Mouse (Mus musculus) gastrocnemius, postnatal 10 days (tissue): ENCODE data around the gene Iqgap2. TPM values are rescaled to one million over a fixed set of nuclear protein-coding genes. Genes with fewer than 3 reads are reported as not detected.

Source experiments
- DNase-seq: peaks from one replicate; pipeline ENCODE4 v3.0.0; 2021; ENCODE audit warnings: mixed read lengths
- long read RNA-seq, 2 experiments: library from polyadenylated mRNA; stranded (forward); transcript quantifications; one replicate each; pipeline ENCODE4 v2.0.0; 2021
- total RNA-seq, 2 experiments: library from RNA; stranded (reverse); gene quantifications; 2 replicates each; pipeline ENCODE4 v1.2.3; 2021

Gene Iqgap2
- total RNA-seq = 1 to 10 TPM; 3.8 to 4.9 TPM
- long read RNA-seq, experiment 1, full-length matches to known transcripts = 4 of 6 reads
- long read RNA-seq, experiment 1, partial matches to known transcripts = 2 of 6 reads
- long read RNA-seq, experiment 1, other reads (novel, unspliced or antisense) = 0 of 6 reads
- long read RNA-seq, experiment 2, partial matches to known transcripts = 1 of 2 reads
- long read RNA-seq, experiment 2, other reads (novel, unspliced or antisense) = 1 of 2 reads

DNA sequence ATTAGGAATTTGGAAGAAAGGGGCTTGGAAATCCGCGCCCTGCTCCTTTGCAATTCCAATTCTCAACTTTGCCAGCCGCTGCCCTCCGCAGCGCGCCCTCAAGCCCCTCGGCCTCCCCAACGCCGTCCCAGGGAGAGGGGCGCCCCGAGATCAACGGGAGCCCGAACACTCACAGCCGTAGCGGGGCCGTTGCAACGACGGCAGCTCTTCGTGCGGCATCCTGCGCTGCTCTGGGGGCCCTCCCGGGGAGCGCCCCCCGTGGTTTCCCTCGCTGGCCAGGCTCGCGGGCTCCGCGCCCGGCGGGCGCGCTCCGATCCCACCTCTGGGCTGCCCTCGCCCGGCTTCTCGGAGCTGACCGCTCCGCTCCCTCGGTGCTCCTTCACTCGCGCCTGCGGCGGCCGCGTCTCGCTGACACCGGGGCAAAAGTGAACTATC lies at the start of gene Iqgap2:
TSS of gene Iqgap2 (minus strand) at position 432 of the 435 bp plus-strand sequence.
- no peak for DNase-seq

DNA sequence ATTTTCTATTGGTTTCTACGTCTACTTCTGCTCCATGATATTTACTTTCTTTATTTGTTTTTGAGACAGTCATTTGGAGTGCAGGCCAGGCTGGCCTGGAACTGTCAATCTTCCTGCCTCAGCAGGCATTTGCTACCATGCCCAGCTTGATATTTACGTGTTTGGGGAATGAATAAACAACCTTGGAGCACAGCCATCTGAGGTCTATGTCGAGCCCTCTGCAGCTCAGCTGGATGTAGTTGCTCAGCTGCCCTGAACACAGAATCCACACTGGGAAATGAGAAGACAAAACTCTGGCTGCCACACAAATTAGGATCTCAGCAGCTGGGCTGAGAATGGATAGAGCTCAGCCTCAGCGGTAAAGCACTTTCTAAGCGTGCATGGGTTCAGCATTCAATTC lies 49.1 kb upstream of the Iqgap2 start:
- no peak for DNase-seq

DNA sequence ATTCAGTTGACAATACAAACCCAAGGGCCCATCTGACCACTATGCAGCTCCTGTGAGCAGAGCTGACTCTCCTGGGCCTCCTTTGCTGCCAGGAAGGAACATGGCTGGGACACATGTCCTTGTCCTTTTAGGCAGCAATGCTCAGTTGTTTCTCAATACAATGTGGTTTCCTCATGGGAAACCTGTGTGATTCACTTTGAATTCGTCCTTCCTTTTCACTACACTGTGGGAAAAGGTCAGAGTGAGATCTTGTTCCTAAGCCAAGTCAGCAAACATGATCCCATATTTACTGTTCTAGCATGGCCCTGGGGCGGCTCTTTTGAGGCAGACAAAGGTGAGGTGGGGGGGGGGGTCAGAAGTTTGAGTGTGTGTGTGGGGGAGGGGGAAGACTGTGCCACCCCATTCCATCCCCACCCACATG lies 32.5 kb upstream of the Iqgap2 start:
- DNase-seq = no peak

DNA sequence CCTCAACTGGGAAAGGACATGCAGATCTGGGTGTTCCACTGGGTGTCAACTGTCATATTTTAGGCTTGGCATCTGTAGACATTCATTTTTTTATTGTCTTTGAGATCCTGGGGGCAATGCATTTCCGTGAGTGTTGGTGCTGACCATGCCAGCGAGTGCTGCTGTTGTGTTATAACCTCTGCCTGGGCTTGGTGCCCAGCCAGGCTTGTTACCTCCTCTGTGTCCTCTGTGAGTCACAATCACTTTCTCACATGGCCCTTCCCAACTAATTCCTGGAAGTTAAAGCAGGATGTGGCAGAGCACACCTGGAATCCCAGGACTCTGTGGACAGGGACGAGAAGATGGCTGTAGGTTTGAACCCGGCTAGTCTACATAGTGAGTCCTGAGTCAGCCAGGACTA lies 30.9 kb upstream of the Iqgap2 start:
- DNase-seq = no peak

DNA sequence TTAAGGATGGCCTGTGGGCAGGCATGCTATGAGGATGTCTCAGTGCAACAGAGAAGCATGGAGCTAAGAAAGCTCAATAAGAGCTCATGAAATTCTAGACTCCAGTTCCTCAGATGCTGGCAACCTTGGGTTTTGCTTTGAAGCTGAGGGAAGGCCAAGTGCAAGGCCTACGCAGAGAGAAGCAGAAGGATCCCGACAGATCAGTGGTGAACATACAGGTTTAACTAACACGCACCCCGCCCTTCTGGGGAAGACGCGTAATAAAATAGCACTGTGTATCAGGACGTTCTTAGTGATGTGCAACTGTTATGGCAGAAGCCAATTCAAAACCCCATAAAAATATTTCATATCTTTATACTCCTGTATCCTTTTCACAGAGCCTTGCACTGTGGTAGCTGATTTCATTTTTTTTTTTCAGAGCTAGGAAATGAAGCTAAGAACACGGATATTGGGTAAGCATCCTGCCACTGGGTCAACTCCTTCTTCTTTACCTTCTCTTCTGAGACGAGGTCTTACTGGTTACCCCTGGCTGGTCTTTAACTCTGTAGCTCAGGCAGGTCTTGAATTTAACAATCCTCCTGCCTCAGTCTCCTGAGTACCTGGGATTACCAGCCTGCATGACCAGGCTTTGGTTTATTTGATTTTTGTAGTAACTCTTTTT lies 27.0 kb upstream of the Iqgap2 start:
- no peak for DNase-seq

DNA sequence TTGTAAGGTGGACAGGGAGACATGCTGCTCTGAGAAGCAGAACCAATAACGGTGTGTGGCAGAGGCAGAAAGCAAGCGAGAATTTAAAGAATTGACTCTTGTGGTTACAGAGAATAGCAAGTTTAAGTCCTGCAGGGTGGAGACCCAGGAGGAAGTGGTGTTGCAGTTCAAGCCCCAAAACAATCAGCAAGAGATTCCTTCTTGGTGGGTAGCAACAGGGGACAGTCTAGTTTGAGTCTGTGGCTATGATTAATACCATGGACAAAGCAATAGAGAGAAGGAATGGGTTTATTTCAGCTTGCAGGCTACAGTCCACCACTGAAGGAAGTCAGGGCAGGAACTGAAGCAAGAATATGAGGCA lies 21.3 kb upstream of the Iqgap2 start:
- DNase-seq = no peak

DNA sequence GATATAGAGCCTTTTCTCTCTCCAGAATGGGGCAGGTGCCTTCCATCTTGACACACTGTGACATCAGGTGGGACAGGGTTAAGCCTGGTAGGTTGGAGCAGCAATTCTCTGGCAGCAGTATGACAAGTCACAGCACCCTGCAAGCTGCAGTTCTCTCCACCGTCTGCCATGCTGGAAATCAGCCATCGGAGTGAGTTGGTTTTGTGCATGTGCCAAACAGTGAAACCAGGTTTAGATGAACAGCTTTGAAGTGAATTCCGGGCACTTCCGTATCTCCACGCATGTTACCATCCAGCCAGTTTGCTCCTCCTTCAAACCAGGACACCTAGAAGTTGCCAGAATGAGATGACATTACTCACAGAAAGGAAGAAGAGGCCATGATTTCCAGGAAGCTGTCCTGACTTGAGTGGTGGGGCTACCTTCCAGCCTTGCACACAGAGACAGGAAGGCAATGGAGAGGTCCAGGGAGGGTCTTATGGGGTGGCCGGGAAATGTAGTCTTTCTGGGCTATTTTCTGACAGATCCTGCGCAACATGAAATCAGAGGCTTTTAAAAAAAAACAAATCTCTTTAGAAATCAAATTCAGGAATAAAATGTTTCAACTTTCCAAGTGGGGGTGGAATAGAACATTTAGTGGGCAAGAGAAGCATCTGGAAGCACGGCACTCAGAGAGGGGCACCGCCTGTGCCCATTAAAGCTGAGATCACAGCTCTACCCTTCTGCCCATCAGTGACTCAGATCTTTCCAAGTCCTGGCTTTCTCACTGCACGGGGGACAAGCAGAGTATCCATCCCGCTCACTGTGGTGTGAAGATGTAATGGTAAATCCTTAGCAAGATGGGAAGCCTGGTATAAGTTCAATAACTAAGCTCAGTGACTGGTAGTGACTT lies 20.7 kb upstream of the Iqgap2 start:
- no peak for DNase-seq

DNA sequence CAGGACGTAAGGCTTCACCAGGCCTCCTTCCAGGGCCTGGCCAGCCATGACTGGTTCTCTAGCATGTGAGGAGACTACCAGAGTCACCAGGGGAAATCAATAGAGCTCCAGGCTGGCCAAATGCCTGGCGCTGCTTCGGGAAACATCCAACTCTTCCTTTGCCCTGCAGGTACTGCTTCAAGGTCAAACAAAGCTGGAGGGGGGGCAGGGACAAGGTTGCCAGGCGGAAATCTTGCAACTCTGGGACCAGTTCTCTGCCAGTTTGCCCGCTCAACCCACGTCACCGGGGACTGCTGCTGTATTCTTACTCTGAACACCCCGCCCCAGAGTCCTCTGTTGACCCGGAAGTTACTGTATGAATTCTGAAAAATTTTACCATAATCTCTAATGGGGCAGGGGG lies 18.5 kb upstream of the Iqgap2 start:
- no peak for DNase-seq

DNA sequence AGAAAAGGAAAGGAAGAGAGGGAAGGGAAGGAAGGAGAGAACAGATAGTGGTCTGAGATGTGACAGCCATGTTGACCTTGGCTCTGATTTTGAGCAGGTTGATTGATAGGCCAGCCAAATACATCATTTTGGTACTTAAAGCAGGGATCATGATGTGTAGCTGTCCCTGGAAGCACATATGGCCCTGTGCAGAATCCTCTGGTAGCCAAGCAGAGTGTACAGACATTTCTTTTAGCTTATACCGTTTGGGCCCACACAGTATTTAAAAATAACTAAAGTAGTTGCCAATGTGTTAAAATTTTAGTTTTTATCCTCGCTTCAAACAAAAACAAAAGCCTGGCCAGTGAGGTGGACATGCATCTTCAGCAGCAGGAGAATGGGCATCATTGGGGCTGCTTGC lies 17.5 kb upstream of the Iqgap2 start:
- no peak for DNase-seq

DNA sequence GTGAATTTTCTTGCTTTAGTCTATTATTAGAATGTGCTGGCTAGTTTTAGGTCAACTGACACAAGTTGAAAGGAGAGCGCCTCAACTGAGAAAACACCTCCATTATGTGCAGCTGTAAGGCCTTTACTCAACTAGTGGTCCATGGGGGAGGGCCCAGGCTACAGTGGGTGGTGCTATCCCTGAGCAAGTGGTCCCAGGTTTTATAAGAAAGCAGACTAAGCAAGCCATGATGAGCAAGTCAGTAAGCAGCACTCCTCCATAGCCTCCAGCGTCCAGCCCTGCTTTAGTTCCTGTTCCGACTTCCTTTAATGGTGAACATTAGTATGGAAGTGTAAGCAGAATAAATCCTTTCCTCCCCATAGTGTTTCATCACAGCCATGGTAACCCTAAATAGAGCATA lies 11.0 kb upstream of the Iqgap2 start:
- no peak for DNase-seq

DNA sequence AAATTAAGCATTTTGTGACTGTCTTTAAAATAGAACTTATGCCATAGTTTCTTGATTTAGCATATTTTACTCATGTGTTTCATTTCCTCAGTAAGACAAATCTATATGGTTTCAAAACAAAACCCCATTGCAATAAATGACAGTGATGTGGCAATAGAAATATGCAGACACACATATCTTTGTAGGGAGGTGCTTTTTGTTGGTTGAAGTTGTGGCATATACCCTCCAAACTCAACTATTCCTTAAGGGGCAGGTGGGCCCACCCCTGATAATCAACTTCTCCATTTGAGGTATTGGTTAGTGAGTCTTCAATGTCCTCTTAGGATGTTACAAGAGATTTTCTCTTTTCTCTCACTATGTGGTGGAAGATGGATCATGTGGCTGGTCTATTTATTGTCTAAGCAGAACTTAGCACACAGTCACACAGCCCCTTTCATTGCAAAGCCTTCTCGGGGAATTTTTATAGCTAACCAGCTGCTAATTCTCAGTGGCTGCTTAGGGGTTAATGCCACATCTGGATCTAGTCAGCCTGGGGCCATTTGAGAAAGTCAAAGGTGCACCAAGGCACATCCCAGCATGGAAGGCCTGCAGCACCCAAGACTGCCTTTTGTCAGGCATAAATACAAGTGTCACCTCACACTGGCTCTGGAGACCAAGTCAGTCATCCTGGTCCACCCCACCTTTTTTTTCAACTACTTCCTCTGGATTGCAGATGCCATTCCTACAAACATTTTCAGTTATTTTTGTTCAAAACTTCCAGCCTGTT lies 8.3 kb upstream of the Iqgap2 start:
- DNase-seq = no peak

DNA sequence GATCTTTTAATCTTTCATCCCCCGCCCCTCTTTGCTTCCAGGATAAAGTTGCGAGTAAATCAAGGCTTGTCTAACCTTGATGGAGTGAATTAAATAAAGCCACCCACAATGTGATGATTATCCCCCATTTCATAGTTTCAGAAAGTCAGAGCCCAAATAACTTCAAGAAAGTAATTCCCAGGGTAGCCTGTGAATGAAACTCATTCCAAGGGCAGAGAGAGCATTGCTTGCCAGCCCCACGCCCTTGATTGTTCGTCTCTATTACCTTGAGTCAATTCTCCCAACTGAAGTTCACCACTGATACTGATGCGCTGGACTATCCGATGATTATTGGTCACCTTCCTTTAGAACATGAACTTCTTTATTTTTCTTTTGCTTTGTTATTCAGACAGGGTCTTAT lies 4.8 kb upstream of the Iqgap2 start:
- no peak for DNase-seq

DNA sequence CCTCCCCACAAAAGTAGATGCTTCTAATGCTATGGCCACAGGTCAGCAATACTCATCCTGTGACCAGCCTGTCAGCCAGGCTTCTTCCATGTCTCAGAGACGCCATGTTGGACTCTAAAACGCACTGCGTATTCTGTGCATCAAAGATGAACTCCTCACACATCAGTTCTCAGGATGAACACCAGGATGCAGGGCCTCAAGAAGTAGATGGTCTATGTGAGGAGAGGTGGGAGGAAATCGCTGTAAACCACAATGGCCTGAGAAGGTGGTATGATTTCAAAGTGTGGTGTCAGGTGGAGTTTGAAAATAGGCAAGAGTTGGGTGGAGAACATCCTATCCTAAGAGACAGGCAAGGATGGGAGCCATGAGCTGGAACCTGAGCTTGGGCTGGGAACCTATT lies 1.4 kb upstream of the Iqgap2 start:
- no peak for DNase-seq

DNA sequence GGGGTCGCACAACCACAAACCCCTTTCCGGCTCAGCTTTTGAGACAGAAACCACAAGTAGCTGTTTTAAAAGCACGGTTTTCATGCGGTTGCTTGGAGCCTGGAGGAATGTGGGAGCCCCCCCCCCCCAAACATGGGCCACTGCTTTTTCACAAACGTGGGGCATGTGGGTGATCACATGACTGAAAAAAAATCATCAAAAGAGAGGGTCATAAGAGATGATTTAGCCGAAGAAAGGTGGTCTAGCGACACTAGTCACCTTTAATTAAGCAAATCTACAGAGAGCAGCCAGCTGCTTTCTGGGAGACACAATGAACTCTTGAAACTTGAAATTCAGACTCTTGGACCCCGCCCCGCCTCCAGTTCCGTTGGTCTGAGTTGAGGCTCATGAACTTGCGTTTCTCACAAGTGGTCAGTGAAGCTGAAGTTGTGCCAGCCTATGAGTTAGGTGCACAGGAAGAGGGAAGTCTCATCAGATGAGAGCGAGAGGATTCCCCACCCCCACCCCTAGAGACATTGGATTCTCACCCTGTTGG lies 956 bp upstream of the Iqgap2 start:
- DNase-seq = no peak

DNA sequence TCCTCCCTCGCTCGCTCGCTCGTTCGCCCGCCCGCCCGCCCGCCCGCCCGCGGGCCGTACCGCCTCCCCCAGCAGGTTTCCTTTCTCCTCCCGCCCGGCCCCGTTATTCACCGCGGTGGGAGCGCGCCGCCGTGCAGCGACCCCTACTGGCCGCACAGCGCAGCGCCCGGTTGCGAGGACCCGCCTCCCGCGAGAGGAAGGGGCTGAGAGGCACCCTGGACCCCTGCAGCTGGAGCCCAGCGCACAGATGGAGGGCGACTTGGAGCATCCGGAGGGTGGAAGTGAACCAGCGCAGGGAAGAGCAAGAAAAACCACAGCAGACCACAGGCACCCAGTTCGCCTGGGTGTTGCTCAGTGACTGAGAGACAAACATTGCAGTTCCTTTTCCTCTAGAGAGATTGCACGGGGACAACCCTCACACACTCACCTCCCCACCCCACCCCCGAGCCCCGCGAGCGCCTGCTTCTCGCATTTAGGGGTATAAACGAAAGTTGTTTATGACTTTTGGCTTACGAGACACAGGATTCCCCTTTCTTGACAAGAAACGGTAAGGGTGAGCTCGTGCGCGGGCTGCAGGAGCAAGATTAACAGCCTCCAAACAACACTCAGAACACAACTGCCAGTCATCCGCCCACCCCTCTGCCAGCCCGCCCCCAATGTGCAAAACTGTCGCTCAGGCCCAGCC lies 346 bp upstream of the Iqgap2 start:
- DNase-seq = peak; percentile 87

DNA sequence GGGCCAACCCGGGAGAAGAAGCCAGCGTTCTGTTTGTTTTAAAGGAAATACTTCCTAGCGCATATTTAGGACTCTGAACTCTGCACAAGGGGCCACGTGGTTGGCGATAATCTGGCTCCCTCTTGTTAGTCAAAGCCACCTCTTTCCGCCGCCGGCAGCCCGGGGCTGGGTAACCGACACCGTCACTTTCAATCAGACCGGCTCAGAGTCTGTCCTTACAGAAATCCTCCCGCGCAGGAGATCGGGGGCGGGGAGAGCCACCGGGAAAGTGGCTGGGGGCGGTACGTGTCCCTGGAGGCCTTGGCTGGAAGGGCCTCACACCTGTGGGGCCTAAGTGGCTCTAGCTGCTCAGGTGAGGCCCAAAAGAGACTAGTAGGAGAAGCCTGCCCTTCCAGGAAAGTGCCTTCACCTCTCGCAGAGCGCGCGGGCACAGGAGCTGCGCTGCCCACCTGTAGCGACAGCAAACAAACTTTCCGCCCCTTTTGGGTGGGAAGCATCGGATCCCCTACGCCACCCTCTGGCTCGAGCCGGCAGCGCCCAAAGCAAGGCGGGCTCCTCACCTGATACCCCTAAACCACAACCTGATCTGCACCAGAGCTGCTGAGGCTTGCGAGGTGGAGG lies 761 bp downstream of the Iqgap2 start:
- DNase-seq = peak; percentile 29

DNA sequence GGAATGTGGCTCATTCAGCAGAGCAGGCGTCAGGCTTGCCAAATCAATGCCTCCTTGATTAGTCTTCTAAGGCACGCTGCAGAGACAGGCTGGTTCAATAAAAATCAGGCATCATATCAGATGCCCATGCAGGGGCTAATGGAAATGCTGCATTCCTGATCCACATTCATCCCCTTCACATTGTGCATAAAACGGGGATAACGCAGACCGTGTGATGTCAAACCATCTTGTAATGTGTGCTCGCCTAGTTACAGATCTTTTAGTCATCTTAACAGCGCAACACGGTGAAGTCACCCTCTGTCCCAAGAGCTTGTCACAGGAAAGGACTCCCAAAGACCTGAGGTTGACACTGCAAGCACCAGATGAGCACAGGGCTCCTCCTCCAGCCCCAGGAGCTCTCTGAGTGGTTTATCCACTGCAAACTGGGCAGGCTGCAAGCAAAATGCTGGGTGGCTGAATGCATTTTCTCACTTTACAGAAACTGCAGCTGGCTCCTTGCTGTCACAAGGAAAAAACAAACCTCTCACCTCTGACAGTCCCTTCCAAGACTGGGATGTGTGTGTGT lies 1.7 kb downstream of the Iqgap2 start:
- no peak for DNase-seq

DNA sequence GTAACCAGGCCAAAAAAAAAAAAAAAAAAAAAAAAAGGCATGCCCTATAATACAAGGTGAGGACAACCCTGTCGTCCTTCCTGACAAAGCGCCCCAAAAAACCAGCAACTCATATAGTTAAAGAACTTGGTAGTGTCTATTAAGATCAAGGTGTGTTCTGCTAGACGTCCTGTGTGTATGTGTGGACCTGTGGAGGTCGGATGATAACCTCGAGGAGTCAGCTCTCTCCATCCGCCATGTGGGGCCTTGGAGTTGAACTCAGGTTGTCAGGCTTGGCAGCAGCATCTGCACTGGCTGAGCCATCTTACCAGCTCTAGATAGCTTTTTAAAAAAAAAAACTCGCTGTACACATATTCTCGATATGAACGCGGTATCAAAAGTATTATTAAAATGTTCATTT lies 2.4 kb downstream of the Iqgap2 start:
- DNase-seq = no peak

DNA sequence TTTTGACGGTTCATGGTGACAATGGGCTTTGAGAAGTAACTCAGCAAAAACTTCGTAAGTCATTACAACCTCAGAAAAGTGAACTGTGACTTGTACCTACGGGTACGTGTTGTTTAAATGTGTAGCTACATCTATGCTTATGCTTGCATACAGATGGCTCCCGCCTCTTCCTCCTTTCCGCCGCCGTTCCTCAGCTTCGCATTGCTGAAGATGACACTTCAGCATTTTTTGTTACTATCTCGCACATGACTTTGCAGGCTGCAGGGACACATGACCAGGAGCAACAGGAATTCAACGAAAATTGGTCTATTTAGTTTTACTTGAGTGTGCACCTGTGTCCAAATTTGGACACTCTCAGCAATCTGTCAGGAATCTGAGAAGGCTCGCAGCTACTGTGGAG lies 3.1 kb downstream of the Iqgap2 start:
- no peak for DNase-seq

DNA sequence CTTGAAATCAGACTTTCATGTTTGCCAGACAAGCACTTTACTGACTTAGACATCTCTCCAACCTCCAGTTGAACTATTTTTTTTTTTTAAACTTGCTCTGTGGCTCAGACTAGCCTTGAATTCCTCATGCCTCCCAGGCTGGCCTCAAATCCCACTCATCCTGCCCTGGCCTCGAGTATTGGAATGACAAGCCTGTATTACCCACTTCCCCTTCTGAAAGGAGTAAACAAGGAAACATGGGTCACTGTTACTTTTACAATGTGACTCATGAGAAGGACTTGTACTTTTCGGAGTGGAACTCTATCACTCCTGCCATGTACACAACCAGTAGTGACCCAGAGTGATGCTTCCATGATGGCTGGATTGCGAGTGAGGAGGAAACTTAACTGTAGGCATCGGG lies 3.6 kb downstream of the Iqgap2 start:
- DNase-seq = no peak

DNA sequence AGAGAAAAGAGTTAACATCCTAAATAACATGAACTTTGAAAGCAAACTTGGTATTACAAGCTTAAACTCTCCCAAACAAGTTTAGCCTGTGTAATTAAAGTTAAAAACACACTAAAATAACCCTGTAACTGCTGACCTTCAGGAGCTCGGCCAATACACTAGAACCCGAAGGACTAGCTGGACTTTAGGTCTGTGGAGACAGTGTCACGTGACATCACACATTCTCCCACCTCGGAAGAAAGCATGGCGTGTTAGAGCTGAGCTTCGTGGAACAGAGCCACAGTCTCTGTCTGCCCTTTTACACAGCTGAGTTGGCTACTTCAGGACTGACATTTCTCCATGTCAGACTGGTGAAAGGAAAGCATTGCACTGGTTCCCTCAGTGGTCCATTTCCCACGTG lies 4.3 kb downstream of the Iqgap2 start:
- DNase-seq = no peak
